28 mouse cellular contexts compared by ENCODE assay signal in genomic region chr19:42717668-42718067, GRCm38 (mm10). TPM values are rescaled to one million over a fixed set of nuclear protein-coding genes. Genes with fewer than 3 reads are reported as not detected.
DNase-seq lines count a peak whose midpoint lies in the region; ATAC-seq lines count a peak whose summit lies in the region.
"Had no signal": no experiment of that assay in that cellular context is flagged by ENCODE, and none has a peak within 500 bp of the region (broad histone marks: within the 10 kb centered on the region; RNA-seq: fewer than 3 reads in every experiment).

No protein-coding gene starts in this region.

- H3K9me3 ChIP-seq in embryonic facial prominence, embryonic 11.5 days (replicated peaks; ENCODE audit: control insufficient read depth, low read length): no peaks in the 10 kb centered on the region
- no peaks in the 10 kb centered on the region for H3K9me3 ChIP-seq in embryonic facial prominence, embryonic 10.5 days
- no peaks in the 10 kb centered on the region for H3K9me3 ChIP-seq in embryonic facial prominence, embryonic 13.5 days
- H3K9me3 ChIP-seq: forebrain, embryonic 10.5 days; forebrain, embryonic 13.5 days; heart, embryonic 10.5 days; heart, embryonic 13.5 days; hindbrain, embryonic 15.5 days had no signal

- H3K27me3 ChIP-seq in embryonic facial prominence, embryonic 11.5 days (ENCODE audit: control insufficient read depth, insufficient read depth, low read length): no peaks in the 10 kb centered on the region
- H3K27me3 ChIP-seq in embryonic facial prominence, embryonic 10.5 days (replicated peaks; ENCODE audit: low read depth, poor library complexity, severe bottlenecking): 0 out of 2 replicates have a peak, but pooled peaks cover 13% of the 10 kb centered on the region
- no peaks in the 10 kb centered on the region for H3K27me3 ChIP-seq in embryonic facial prominence, embryonic 13.5 days
- H3K27me3 ChIP-seq: forebrain, embryonic 13.5 days; heart, embryonic 13.5 days; hindbrain, embryonic 15.5 days; Patski had no signal

- H3K4me2 ChIP-seq in embryonic facial prominence, embryonic 11.5 days (ENCODE audit: low read depth, low read length): no peak overlapping the region
- H3K4me2 ChIP-seq in embryonic facial prominence, embryonic 13.5 days: no peak overlapping the region
- H3K4me2 ChIP-seq: forebrain, embryonic 13.5 days; heart, embryonic 13.5 days; hindbrain, embryonic 15.5 days had no signal

- H3K4me1 ChIP-seq in embryonic facial prominence, embryonic 11.5 days (ENCODE audit: control insufficient read depth, insufficient read depth, low read length): no peaks in the 10 kb centered on the region
- peaks cover 16% of the 10 kb centered on the region for H3K4me1 ChIP-seq in embryonic facial prominence, embryonic 10.5 days
- H3K4me1 ChIP-seq in embryonic facial prominence, embryonic 13.5 days: peaks cover 20% of the 10 kb centered on the region
- H3K4me1 ChIP-seq: heart, embryonic 10.5 days had no signal

- DNase-seq in embryonic facial prominence, embryonic 11.5 days (ENCODE audit: low spot score): peak; percentile 35
- no peak for DNase-seq in embryonic facial prominence, embryonic 10.5 days (ENCODE audit: low spot score)
- peak; percentile 16 for DNase-seq in NIH3T3 (ENCODE audit: low read depth)
- peak; percentile 45 for DNase-seq in fibroblast of lung, adult 2 months (ENCODE audit: low read depth)
- DNase-seq in urinary bladder, postnatal 14 days (ENCODE audit: low spot score): no peak
- DNase-seq in adrenal gland, postnatal 25 days: no peak
- DNase-seq in adrenal gland, postnatal 14 days: no peak
- DNase-seq: adrenal gland, postnatal 10 days; cerebellum, adult 2 months; cerebellum, postnatal 10 days; cerebellum, postnatal 36 days; embryo, embryonic 11 days; gastrocnemius, postnatal 10 days; gastrocnemius, postnatal 36 days; heart, adult 2 months; heart, postnatal 14 days; heart, postnatal 4 days had no signal

- H3K27ac ChIP-seq in embryonic facial prominence, embryonic 11.5 days (replicated peaks; ENCODE audit: low read depth, low read length): no peak overlapping the region
- no peak overlapping the region for H3K27ac ChIP-seq in embryonic facial prominence, embryonic 10.5 days (replicated peaks)
- 0 out of 2 replicates have a peak overlapping the region, but pooled peaks have one; percentile 48 for H3K27ac ChIP-seq in embryonic facial prominence, embryonic 13.5 days
- H3K27ac ChIP-seq: forebrain, embryonic 10.5 days; forebrain, embryonic 13.5 days; heart, adult 2 months; heart, embryonic 10.5 days; heart, embryonic 13.5 days; hindbrain, embryonic 15.5 days had no signal

- no peak overlapping the region for H3K9ac ChIP-seq in embryonic facial prominence, embryonic 11.5 days (replicated peaks; ENCODE audit: low read length)
- no peak overlapping the region for H3K9ac ChIP-seq in embryonic facial prominence, embryonic 13.5 days
- H3K9ac ChIP-seq: forebrain, embryonic 13.5 days; heart, embryonic 13.5 days; hindbrain, embryonic 15.5 days had no signal

- no peak for ATAC-seq in embryonic facial prominence, embryonic 11.5 days (replicated peaks; ENCODE audit: insufficient number of reproducible peaks, low FRiP score, low TSS enrichment, low read depth)
- ATAC-seq in embryonic facial prominence, embryonic 13.5 days (ENCODE audit: insufficient number of reproducible peaks, insufficient read depth, low FRiP score, low TSS enrichment, low read depth): no peak
- ATAC-seq: forebrain, embryonic 13.5 days; forebrain, embryonic 16.5 days; intestine, postnatal 0 days; Patski had no signal

- no peak overlapping the region for H3K4me3 ChIP-seq in embryonic facial prominence, embryonic 11.5 days (ENCODE audit: low read depth, low read length)
- no peak overlapping the region for H3K4me3 ChIP-seq in embryonic facial prominence, embryonic 10.5 days
- H3K4me3 ChIP-seq in embryonic facial prominence, embryonic 13.5 days: no peak overlapping the region
- H3K4me3 ChIP-seq: erythroblast, embryonic 14.5 days; forebrain, embryonic 10.5 days; forebrain, embryonic 13.5 days; heart, adult 2 months; heart, embryonic 10.5 days; heart, embryonic 13.5 days; hindbrain, embryonic 15.5 days had no signal

- no peaks in the 10 kb centered on the region for H3K36me3 ChIP-seq in embryonic facial prominence, embryonic 11.5 days (replicated peaks; ENCODE audit: control insufficient read depth, insufficient read depth, low read depth, low read length)
- no peaks in the 10 kb centered on the region for H3K36me3 ChIP-seq in embryonic facial prominence, embryonic 10.5 days (replicated peaks)
- H3K36me3 ChIP-seq in embryonic facial prominence, embryonic 13.5 days: no peaks in the 10 kb centered on the region
- H3K36me3 ChIP-seq: forebrain, embryonic 10.5 days; heart, embryonic 10.5 days; heart, embryonic 13.5 days; hindbrain, embryonic 15.5 days had no signal

- WGBS in embryonic facial prominence, embryonic 11.5 days: 66% methylated on average over 5 of the region's 5 CpGs
- 72% methylated on average over 5 of the region's 5 CpGs for WGBS in embryonic facial prominence, embryonic 10.5 days
- WGBS in embryonic facial prominence, embryonic 13.5 days: 35% methylated on average over 5 of the region's 5 CpGs

RNA-seq across cellular contexts. Expression of gene Pyroxd2, which starts 34.9 kb away (rescaled TPM):
- 0.52 and 0.53 TPM in 2 replicates for polyA plus RNA-seq in embryonic facial prominence, embryonic 11.5 days (2014; fragmentation: Nextera tagmentation; extraction: Ambion mirVana)
- 1.00 and 1.0 TPM in 2 replicates for polyA plus RNA-seq in embryonic facial prominence, embryonic 10.5 days (2016; fragmentation: Nextera tagmentation; extraction: Ambion mirVana)
- polyA plus RNA-seq in embryonic facial prominence, embryonic 13.5 days (2015; fragmentation: Nextera tagmentation; extraction: Ambion mirVana): 1.8 and 2.0 TPM in 2 replicates
- total RNA-seq in adrenal gland, postnatal 25 days (2021): 40.1 and 47.5 TPM in 2 replicates
- total RNA-seq in adrenal gland, postnatal 14 days (2021): 18.5 and 19.8 TPM in 2 replicates
- total RNA-seq: ES-E14 had no signal

Comparison
In these comparisons a context has a peak if more than half of its experiments do, and no peak if none do; other contexts are left out.
1. DNase-seq: peak in embryonic facial prominence, embryonic 11.5 days (single experiment), NIH3T3 (single experiment) and fibroblast of lung, adult 2 months (single experiment); none in embryonic facial prominence, embryonic 10.5 days (single experiment), urinary bladder, postnatal 14 days (single experiment), adrenal gland, postnatal 25 days (single experiment) and adrenal gland, postnatal 14 days (single experiment).